Mouse (Mus musculus): ENCODE measurements around the gene Snx30. TPM values are rescaled to one million over a fixed set of nuclear protein-coding genes. Genes with fewer than 3 reads are reported as not detected.

Gene Snx30
- polyA plus RNA-seq, 1 experiment from 2014 or later = 3.5 TPM

DNA sequence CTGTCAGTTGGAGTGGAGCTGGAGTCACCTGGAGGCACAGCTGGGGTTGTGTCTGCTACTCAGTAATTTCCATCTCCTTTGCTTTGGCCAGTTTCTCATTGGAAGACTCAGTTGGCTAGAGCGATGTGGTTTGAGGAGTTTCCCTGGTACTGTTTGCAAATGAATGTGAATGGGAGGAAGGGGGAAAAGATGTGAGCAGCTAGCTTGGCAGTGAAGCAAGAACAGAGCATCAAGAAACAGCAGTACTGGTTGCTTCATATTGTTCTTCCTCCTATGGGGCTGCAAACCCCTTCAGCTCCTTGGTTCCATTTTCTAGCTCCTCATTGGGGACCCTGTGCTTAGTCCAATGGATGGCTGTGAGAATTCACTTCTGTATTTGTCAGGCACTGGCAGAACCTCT is 56.7 kb downstream of the Snx30 start:
- TF ChIP-seq CTCF (IDR thresholded peaks at IDR 0.05; ENCODE audit: low read depth) (no peak), EP300 (optimal IDR thresholded peaks at IDR 0.05) (no peak)
- 87% methylated on average over 1 of the region's 1 CpGs for WGBS
- no peaks in the 10 kb centered on the region for H3K9me3 ChIP-seq (ENCODE audit: control insufficient read depth, low read length)
- H3K36me3 ChIP-seq (ENCODE audit: control insufficient read depth, insufficient read depth, low read length) = no peaks in the 10 kb centered on the region
- no peak overlapping the region for H3K4me3 ChIP-seq (ENCODE audit: low read depth, low read length)
- DNase-seq (ENCODE audit: low spot score) = no peak
- H3K4me1 ChIP-seq (replicated peaks; ENCODE audit: control insufficient read depth, insufficient read depth) = no peaks in the 10 kb centered on the region
- no peak overlapping the region for H3K4me2 ChIP-seq (replicated peaks; ENCODE audit: low read depth)
- H3K27ac ChIP-seq (replicated peaks) = no peak overlapping the region
- H3K9ac ChIP-seq (ENCODE audit: low read length) = no peak overlapping the region
- H3K27me3 ChIP-seq (ENCODE audit: control insufficient read depth, insufficient read depth, low read length) = no peaks in the 10 kb centered on the region
- no peak for ATAC-seq (ENCODE audit: low FRiP score, low TSS enrichment)

DNA sequence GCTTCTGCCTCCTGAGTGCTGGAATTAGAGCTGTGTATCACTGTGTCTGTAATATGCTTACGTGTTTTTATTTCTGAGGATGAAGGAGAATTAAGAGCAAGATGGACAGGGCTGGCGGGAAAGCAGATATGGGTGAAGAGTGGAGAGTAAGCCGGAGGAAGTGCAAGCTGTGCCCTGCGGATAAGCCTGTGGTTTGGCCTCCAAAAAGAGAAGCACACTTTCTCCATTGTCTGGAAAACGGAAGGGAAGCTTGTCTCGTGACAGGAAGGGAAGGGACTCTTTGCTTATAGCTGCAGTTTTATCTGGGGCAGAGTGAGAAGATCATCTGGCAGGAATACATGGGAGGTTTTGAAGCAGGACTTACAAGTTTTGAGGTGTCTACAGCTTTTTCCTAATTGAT is 58.2 kb downstream of the Snx30 start:
- DNase-seq (ENCODE audit: low spot score) (no peak), ATAC-seq (ENCODE audit: low FRiP score, low TSS enrichment) (no peak)
- Histone ChIP-seq H3K27me3 (ENCODE audit: control insufficient read depth, insufficient read depth, low read length) (no peaks in the 10 kb centered on the region), H3K9ac (ENCODE audit: low read length) (no peak overlapping the region), H3K9me3 (ENCODE audit: control insufficient read depth, low read length) (no peaks in the 10 kb centered on the region), H3K36me3 (ENCODE audit: control insufficient read depth, insufficient read depth, low read length) (no peaks in the 10 kb centered on the region), H3K4me1 (replicated peaks; ENCODE audit: control insufficient read depth, insufficient read depth) (no peaks in the 10 kb centered on the region), H3K4me3 (ENCODE audit: low read depth, low read length) (no peak overlapping the region), H3K4me2 (replicated peaks; ENCODE audit: low read depth) (no peak overlapping the region), H3K27ac (replicated peaks) (no peak overlapping the region)
- no peak for TF ChIP-seq CTCF (IDR thresholded peaks at IDR 0.05; ENCODE audit: low read depth)
- TF ChIP-seq EP300 (optimal IDR thresholded peaks at IDR 0.05) = no peak
- 73% methylated on average over 6 of the region's 6 CpGs for WGBS

DNA sequence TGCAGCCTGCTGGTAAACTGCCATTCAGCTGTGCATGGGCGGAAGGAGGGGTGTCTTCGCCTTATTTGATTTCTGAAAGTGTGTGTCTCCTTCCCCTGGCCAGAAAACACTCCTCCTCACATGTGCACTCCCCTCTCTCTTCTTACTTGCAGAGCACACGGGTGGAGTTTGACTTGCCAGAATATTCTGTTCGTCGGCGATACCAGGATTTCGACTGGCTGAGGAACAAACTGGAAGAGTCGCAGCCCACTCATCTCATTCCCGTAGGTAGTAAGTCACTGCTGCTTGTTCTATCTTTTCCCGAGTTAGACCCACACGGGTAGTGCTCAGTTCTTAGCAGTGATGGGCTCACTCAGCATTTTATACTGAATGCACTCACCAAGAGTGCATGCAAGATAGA is 62.4 kb downstream of the Snx30 start:
- Histone ChIP-seq H3K4me3 (ENCODE audit: low read depth, low read length) (no peak overlapping the region), H3K9me3 (ENCODE audit: control insufficient read depth, low read length) (no peaks in the 10 kb centered on the region), H3K4me1 (replicated peaks; ENCODE audit: control insufficient read depth, insufficient read depth) (no peaks in the 10 kb centered on the region), H3K27me3 (ENCODE audit: control insufficient read depth, insufficient read depth, low read length) (no peaks in the 10 kb centered on the region), H3K4me2 (replicated peaks; ENCODE audit: low read depth) (no peak overlapping the region), H3K27ac (replicated peaks) (no peak overlapping the region), H3K36me3 (ENCODE audit: control insufficient read depth, insufficient read depth, low read length) (no peaks in the 10 kb centered on the region), H3K9ac (ENCODE audit: low read length) (no peak overlapping the region)
- 85% methylated on average over 11 of the region's 11 CpGs for WGBS
- TF ChIP-seq CTCF (IDR thresholded peaks at IDR 0.05; ENCODE audit: low read depth) (no peak), EP300 (optimal IDR thresholded peaks at IDR 0.05) (no peak)
- no peak for ATAC-seq (ENCODE audit: low FRiP score, low TSS enrichment)
- no peak for DNase-seq (ENCODE audit: low spot score)

GRCm38 (mm10) chr4:59869488-59870057 is 63.9 kb downstream of the Snx30 start:
- Histone ChIP-seq H3K36me3 (ENCODE audit: control insufficient read depth, insufficient read depth, low read length) (no peaks in the 10 kb centered on the region), H3K9ac (ENCODE audit: low read length) (no peak overlapping the region), H3K27ac (replicated peaks) (no peak overlapping the region), H3K27me3 (ENCODE audit: control insufficient read depth, insufficient read depth, low read length) (no peaks in the 10 kb centered on the region), H3K9me3 (ENCODE audit: control insufficient read depth, low read length) (no peaks in the 10 kb centered on the region), H3K4me3 (ENCODE audit: low read depth, low read length) (no peak overlapping the region), H3K4me2 (replicated peaks; ENCODE audit: low read depth) (no peak overlapping the region), H3K4me1 (replicated peaks; ENCODE audit: control insufficient read depth, insufficient read depth) (no peaks in the 10 kb centered on the region)
- TF ChIP-seq CTCF (IDR thresholded peaks at IDR 0.05; ENCODE audit: low read depth) (no peak), EP300 (optimal IDR thresholded peaks at IDR 0.05) (no peak)
- ATAC-seq (ENCODE audit: low FRiP score, low TSS enrichment) (no peak), DNase-seq (ENCODE audit: low spot score) (no peak)
- WGBS = 33% methylated on average over 6 of the region's 6 CpGs

DNA sequence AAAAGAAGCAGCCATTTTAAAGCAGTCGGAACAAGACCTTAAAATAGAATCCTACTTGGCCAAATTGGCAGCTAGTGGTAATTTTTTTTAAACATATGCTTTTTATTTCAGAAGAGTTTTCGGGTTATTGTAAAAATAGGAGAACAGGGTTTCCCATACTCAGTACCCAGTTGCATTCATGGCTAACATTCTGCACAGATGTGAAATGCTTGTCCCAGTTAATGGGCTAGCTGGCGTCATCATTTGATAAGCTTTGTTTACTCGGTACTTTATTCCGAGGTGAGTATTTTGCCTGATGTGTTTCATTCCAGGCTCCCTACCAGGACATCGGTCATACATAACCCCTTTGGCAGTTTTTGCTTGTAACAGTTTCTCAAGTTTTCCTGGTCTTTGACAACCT is 64.8 kb downstream of the Snx30 start:
- H3K27ac ChIP-seq (replicated peaks) = no peak overlapping the region
- H3K9me3 ChIP-seq (ENCODE audit: control insufficient read depth, low read length) = no peaks in the 10 kb centered on the region
- no peak overlapping the region for H3K4me2 ChIP-seq (replicated peaks; ENCODE audit: low read depth)
- no peaks in the 10 kb centered on the region for H3K27me3 ChIP-seq (ENCODE audit: control insufficient read depth, insufficient read depth, low read length)
- DNase-seq (ENCODE audit: low spot score) (no peak), ATAC-seq (ENCODE audit: low FRiP score, low TSS enrichment) (peak; percentile 58)
- H3K4me3 ChIP-seq (ENCODE audit: low read depth, low read length) = no peak overlapping the region
- WGBS = 53% methylated on average over 6 of the region's 6 CpGs
- H3K9ac ChIP-seq (ENCODE audit: low read length) = no peak overlapping the region
- H3K4me1 ChIP-seq (replicated peaks; ENCODE audit: control insufficient read depth, insufficient read depth) = no peaks in the 10 kb centered on the region
- no peak for TF ChIP-seq EP300 (optimal IDR thresholded peaks at IDR 0.05)
- TF ChIP-seq CTCF (IDR thresholded peaks at IDR 0.05; ENCODE audit: low read depth) = no peak
- H3K36me3 ChIP-seq (ENCODE audit: control insufficient read depth, insufficient read depth, low read length) = no peaks in the 10 kb centered on the region

GRCm38 (mm10) chr4:59870859-59871591 is 65.4 kb downstream of the Snx30 start:
- Histone ChIP-seq H3K4me1 (replicated peaks; ENCODE audit: control insufficient read depth, insufficient read depth) (no peaks in the 10 kb centered on the region), H3K4me3 (ENCODE audit: low read depth, low read length) (no peak overlapping the region), H3K9me3 (ENCODE audit: control insufficient read depth, low read length) (no peaks in the 10 kb centered on the region), H3K4me2 (replicated peaks; ENCODE audit: low read depth) (no peak overlapping the region), H3K27me3 (ENCODE audit: control insufficient read depth, insufficient read depth, low read length) (no peaks in the 10 kb centered on the region), H3K27ac (replicated peaks) (no peak overlapping the region), H3K36me3 (ENCODE audit: control insufficient read depth, insufficient read depth, low read length) (no peaks in the 10 kb centered on the region), H3K9ac (ENCODE audit: low read length) (no peak overlapping the region)
- ATAC-seq (ENCODE audit: low FRiP score, low TSS enrichment) (peak; percentile 78), DNase-seq (ENCODE audit: low spot score) (peak; percentile 80)
- 55% methylated on average over 9 of the region's 9 CpGs for WGBS
- TF ChIP-seq CTCF (IDR thresholded peaks at IDR 0.05; ENCODE audit: low read depth) (peak; percentile 95), EP300 (optimal IDR thresholded peaks at IDR 0.05) (no peak)
